Mouse (Mus musculus) CD4-positive, CD25-positive, alpha-beta regulatory T cell, adult 4 months (primary cell): ENCODE data around the gene B3gnt9. TPM values are rescaled to one million over a fixed set of nuclear protein-coding genes. Genes with fewer than 3 reads are reported as not detected.

ENCODE experiments used
- ATAC-seq: one replicate; pipeline ENCODE4 v1.8.0; 2017
- polyA plus RNA-seq, 2 experiments: library from polyadenylated mRNA; unstranded; fragments of 100-300 nt; shearing (Covaris generic); gene quantifications; one replicate each; pipeline ENCODE4 v1.2.1; 2017

B3gnt9 gene
- polyA plus RNA-seq, 2 experiments from 2014 or later = 0.33 to 0.47 TPM

DNA sequence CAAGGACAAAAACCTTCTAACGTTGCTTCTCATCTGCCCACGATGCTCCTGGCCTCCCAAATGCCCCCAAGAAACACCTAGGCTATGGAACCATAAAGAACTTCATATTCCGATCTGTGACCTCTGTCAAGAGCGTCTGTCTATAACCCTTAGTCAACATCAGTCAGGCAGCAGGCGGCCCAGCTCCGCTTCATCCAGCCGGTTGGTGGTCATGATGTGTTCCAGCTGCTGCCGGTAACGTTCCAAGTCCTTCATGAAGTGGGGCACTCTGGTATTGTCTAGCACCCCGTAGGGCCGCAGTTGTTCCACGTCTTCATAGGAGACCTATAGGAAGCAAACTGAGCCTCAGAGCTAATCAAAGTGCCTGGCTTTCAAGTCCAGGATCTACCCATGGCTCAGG lies 26.9 kb upstream of the B3gnt9 start:
- no peak for ATAC-seq

- no peak for ATAC-seq
These were observed 25.6 kb upstream of the B3gnt9 start for GRCm38 (mm10) chr8:105280567-105280966.

GRCm38 (mm10) chr8:105278911-105279334 lies 24.0 kb upstream of the B3gnt9 start:
- ATAC-seq = peak; percentile 71

- no peak for ATAC-seq
These were observed 21.6 kb upstream of the B3gnt9 start for GRCm38 (mm10) chr8:105276292-105277120.

DNA sequence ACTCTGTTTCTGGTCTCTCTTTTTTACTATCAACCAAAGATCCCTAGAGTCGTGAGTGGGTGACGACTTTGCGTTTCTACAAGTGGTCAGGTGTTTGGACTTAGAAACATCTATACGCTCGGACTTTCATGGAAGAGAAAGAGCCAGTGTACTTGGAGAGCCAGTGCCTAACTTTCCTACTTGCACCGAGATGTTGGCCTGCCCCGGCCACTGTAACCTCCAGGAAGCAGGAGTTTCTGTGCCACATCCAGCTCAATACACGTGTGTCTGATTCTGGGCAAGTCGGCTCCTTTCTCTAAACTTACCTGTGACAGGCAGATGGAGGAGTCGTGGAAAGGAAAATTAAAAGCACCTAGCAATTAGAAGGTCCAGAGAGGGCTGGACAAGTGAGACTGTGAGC lies 20.9 kb upstream of the B3gnt9 start, which contains the start of gene Nol3:
Nol3 (plus strand) TSS at position 301 of the 400 bp plus-strand sequence.
- no peak for ATAC-seq

- ATAC-seq = no peak
These were observed 20.4 kb upstream of the B3gnt9 start for GRCm38 (mm10) chr8:105275387-105275786.

DNA sequence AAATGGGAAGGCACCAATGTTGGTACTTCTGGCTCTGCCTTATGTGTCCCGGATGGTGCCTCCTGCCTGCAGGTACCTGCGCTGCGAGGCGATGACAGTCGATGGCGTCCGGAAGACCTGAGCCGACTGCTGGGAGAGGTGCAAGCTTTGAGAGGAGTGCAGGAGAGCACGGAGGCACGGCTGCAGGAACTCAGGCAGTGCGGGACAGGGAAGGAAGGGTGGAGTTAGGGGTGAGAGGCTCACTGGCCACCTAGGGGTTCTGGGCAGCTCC lies 15.9 kb upstream of the B3gnt9 start:
- ATAC-seq = no peak

- no peak for ATAC-seq
These were observed 15.4 kb upstream of the B3gnt9 start for GRCm38 (mm10) chr8:105270101-105270915.

GRCm38 (mm10) chr8:105269461-105269947 lies 14.6 kb upstream of the B3gnt9 start, which contains the start of gene Hsf4:
TSS of gene Hsf4 (plus strand) at chr8:105269801.
- ATAC-seq = no peak

DNA sequence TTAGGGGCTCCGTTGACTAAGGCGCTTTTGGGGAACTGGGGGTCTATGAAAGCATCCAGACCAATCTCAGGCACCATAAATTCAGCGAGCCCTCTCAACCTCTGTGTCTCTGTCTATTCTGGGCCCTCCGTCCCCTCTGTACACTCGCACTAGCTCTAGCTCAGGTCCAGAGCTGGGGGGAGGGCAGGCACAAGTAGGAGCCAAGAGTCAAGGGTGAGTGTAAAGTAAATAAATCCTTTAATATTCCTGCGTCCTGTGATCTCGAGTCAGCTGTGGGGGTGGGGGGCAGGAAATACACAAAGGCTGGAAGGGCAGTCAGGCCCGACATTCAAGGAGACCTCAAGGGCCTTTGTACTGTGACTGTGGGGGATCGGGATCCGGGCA lies 14.1 kb upstream of the B3gnt9 start:
- ATAC-seq = no peak

- no peak for ATAC-seq
These were observed 13.6 kb upstream of the B3gnt9 start for GRCm38 (mm10) chr8:105268342-105269074.

- peak; percentile 36 for ATAC-seq
These were observed 11.8 kb upstream of the B3gnt9 start for GRCm38 (mm10) chr8:105266775-105267174.

- peak; percentile 78 for ATAC-seq
These were observed 10.2 kb upstream of the B3gnt9 start for GRCm38 (mm10) chr8:105265128-105265527.

GRCm38 (mm10) chr8:105264024-105264982 lies 9.3 kb upstream of the B3gnt9 start, which contains the start of the genes Tradd and Fbxl8:
TSS of gene Tradd (minus strand) at chr8:105264609.
TSS of gene Fbxl8 (plus strand) at chr8:105264648.
- peak; percentile 72 for ATAC-seq

DNA sequence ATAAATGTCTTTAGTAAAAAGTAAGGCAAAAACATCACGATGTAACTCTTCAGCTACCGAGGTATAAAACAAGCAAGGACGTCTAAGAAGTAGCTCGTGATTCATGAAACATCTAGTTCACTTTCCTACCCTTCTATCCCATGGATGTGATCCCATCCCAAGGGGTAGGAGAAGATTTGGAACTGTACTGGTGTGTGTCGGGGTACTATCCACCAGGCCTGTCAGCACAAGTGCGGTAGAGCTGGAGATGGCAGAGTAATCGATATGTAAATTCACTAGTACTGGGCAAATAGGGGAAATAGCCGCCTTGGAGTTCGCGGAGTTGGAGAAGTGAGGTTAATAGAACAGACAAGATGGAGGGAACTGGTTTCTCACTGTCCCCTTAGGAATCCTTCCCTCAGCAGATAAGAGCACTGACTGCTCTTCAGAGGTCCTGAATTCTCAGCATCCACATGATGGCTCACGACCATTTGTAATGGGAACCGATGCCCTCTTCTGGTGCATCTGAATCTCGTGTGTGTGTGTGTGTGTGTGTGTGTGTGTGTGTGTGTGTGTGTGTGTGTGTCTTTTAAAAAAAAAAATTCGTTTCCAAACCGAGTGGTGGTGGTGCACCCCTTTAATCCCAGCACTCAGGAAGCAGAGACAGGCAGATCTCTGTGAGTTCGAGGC lies 8.4 kb upstream of the B3gnt9 start:
- no peak for ATAC-seq

DNA sequence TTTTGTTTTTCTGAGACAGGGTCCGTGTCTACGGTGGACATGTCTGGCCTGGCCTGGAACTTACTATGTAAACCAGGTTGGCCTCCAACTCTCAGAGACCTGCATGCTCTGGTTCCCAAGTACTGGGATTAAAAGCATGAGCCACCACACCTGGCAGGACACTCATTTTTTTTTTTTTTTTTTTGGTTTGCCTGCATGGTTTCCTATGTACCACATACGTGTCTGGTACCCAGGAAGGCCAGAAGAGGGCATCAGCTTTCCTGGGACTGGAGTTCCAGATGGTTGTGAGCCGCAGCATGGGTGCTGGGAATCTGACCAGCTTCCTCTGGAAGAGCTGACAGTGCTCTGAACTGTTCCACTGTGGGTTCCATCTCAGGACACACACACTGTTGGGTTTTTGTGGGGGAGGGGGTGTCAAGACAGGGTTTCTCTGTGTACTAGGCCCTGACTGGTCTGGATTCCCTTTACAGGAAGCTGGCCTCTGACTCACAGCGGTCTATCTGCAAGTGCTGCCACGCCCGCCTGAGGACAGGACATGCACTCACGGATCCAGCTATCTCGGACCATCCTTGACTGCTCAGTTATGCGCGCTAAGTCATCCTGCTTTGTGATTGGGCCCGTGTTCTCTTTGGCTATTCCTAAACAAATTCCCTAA lies 6.5 kb upstream of the B3gnt9 start:
- ATAC-seq = no peak

- ATAC-seq = no peak
These were observed 5.6 kb upstream of the B3gnt9 start for GRCm38 (mm10) chr8:105260371-105261099.

- peak; percentile 38 for ATAC-seq
These were observed 4.9 kb upstream of the B3gnt9 start for GRCm38 (mm10) chr8:105259721-105260320.
